Mouse (Mus musculus): ENCODE results near the gene Zpbp2.
A peak's percentile ranks its signal among the peaks of the same experiment; 100 is the strongest.

Gene Zpbp2

DNA sequence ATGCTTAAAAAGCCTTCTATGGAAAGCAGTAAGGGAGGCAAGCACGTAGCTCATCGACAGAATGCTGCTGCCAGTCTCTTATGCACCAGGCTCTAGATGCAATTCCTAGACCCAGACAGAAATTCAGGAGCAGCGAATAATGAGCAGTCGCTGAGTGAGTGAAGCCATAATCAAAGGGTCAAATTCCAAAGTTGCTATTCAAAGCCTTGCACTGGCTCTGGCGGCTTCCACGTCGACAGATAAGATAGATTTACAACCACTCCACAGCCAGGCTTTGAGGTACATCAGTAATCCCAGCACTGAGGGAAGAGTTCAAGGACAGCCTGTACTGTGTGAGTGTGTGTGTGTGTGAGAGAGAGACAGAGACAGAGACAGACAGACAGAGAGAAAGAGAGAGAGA, 10.0 kb downstream of the Zpbp2 start:
- DNase-seq = no peak

GRCm38 (mm10) chr11:98563025-98563424, 12.1 kb downstream of the Zpbp2 start:
- DNase-seq = no peak

DNA sequence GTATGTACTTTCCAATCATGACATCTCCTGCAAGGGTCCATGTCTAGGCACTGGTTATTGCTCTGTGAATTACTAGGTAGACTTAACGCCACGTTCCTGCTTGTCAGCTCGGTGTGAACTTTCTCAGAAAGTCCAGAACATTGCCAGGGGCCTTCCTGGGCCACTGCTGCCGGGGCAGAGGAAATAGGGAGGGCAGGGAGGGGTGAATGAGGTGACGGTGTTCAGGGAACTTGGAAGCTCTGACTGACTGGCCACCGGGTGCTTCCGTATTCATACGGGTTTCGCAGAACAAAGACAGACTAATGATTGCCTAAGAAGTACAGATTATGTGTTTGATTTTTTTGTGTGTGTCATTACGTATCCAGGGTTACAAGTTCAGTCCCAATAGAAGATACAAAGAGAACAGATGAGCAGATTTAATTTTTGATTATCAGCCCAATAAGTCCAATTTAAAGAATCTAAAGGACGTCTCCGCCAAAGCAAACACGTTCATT, 13.1 kb downstream of the Zpbp2 start:
- no peak for DNase-seq

DNA sequence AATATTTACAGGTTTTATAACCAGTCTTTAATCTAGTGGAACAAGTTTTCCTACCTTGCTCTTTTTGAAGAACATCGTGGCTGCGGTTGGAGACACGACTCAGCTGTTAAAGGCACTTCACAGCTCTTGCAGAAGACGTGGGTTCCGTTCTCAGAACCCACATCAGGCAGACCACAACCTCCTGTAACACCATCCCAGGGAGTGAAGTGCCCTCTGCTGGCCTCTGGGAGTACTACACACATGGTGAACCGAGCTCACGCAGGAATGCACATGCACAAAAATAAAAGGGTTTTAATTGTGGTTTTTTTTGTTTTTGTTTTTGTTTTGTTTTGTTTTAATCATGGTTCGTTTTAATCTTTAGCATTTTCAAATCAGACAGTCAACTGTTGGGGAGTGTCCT, 17.4 kb downstream of the Zpbp2 start:
- DNase-seq = no peak

- no peak for DNase-seq
Measured at GRCm38 (mm10) chr11:98569461-98569860, 18.6 kb downstream of the Zpbp2 start.

GRCm38 (mm10) chr11:98577776-98578175, 26.9 kb downstream of the Zpbp2 start:
- DNase-seq = no peak

- no peak for DNase-seq
Measured at GRCm38 (mm10) chr11:98580301-98581121, 29.6 kb downstream of the Zpbp2 start.

DNA sequence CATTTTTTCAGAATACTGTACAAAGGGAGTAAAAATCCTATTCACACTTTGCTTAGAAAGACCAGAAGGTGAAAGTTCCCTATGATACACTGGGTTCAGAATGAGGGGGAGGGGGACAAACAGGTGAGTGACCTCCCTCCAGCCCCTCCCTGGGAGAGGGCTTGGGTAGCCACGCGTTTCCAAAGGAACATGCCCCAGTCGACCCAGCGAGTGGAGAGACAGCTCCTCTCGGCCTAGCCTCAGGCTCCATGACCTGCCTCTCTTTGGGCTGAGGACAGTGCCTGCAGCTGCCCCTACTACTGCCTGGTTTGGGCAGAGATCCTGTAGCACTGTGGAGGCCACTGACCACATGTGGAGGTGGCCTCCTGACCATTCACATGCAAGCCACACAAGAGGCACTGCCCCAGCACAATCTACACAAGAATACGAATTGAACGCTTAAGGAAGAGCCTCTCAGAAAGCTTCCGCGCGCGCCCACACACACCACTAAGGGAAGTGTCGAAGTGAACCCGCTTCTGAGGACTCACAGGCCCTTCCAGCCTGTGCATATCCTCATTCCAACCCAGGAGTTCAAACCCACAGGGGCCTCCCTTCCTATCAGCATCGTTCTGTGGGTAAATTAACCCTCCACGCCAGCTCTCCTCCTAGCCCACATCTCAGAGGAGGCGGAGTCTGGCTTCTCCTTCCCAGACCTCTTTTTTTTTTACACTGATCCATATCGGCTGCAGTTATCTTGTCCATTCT, 30.6 kb downstream of the Zpbp2 start:
- no peak for DNase-seq

DNA sequence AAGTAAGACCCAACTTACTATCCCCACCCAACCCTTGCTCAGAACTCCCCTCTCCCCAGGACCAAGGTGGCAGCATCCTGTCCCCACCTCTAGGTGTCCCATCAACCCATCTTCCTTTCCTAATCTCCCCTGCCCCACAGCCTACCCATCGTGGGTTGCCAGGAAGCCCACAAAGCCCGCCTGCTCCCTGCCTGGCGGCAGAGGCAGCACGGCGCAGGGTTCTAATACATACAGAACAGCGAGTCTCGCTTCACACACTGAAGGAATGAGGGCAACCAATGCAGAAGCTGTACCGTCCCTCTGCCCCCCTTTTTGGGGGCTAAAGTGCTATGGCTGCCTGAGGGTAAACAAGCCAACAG, 31.1 kb downstream of the Zpbp2 start:
- no peak for DNase-seq

DNA sequence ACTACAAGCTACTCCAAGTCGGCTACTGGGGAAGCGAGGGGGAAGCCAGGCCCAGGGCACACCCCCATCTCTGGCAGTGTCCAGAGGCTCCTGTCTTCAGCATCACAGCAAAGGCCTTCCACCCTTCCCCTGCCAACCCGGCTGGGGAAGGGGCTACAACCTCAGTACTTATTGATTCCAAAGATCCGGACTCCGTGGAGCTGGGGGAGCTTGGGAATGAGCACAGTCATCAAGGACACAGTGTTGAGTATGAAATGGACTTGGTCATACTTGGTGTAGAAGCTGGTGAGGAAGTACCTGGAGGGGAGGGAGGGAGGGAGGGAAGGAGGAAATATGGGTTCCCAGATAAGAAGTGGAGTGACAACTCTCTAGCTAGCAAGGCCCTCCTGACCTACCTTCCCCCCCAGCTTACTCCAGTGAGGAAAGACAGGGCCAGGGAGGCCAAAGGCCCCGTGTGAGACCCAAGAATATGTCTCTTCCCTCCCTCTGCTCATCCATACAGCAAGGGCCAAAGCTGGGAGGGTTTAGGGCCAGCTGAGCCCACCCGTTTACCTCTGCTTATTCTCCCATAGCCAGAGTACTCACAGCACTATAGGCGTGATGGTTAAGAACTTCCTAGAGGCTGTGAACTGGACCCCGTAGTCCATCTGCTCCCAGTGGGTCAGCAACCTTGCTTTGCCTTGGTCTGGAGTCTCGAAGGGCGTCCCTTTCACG, 31.8 kb downstream of the Zpbp2 start:
- no peak for DNase-seq

- no peak for DNase-seq
Measured at GRCm38 (mm10) chr11:98583265-98583552, 32.3 kb downstream of the Zpbp2 start.

DNA sequence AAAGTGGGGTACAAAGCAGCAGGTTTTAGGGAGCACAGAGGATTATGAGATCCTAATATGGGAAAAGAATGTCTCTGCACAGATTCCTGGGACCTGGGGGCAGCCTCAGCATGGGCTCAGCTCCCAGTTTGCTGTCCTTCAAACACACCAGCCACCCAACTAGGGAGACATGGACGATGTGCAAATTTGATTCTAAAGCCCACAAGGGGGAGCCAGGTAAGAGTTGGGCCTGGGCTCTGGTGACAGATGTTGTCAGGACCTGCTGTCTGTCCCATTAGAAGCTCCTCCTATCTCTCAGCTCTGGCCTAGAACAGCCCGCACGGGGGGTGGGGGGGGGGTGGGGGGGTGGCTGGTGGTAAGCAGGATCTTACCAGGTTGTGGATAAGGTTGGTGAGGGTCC, 32.7 kb downstream of the Zpbp2 start:
- DNase-seq = no peak

- no peak for DNase-seq
Measured at GRCm38 (mm10) chr11:98584146-98584545, 33.2 kb downstream of the Zpbp2 start.

DNA sequence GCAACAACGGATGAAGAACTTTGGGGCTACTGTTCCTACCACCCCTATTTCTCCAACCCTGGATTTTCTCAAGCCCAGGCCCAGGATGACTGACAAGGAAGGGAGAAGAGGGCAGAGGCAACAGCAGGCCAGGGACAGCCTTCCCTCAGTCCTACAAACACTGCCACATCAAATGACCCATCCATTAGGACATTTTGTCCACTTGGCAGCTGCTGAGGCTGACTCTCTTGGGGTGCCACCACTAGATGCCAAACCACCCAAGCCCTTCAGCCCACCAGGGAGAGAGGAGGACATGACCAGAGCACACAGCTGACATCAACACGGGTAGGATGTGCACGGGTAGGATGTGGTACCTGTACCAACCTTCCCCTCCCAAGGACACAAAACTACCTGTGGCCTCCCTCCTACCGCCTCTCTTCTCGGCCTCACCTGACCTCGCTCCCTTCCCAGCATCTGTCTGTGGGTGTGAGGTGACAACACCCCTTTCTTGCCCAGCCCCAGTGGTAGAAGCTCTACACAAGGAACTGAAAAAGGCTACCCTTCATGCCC, 33.8 kb downstream of the Zpbp2 start:
- DNase-seq = no peak

- DNase-seq = peak; percentile 15
Measured at GRCm38 (mm10) chr11:98586087-98586891, 35.4 kb downstream of the Zpbp2 start.

GRCm38 (mm10) chr11:98586892-98587563, 36.1 kb downstream of the Zpbp2 start, which contains the start of gene Ormdl3:
TSS of gene Ormdl3 (minus strand) at chr11:98587368.
- DNase-seq = peak; percentile 99

DNA sequence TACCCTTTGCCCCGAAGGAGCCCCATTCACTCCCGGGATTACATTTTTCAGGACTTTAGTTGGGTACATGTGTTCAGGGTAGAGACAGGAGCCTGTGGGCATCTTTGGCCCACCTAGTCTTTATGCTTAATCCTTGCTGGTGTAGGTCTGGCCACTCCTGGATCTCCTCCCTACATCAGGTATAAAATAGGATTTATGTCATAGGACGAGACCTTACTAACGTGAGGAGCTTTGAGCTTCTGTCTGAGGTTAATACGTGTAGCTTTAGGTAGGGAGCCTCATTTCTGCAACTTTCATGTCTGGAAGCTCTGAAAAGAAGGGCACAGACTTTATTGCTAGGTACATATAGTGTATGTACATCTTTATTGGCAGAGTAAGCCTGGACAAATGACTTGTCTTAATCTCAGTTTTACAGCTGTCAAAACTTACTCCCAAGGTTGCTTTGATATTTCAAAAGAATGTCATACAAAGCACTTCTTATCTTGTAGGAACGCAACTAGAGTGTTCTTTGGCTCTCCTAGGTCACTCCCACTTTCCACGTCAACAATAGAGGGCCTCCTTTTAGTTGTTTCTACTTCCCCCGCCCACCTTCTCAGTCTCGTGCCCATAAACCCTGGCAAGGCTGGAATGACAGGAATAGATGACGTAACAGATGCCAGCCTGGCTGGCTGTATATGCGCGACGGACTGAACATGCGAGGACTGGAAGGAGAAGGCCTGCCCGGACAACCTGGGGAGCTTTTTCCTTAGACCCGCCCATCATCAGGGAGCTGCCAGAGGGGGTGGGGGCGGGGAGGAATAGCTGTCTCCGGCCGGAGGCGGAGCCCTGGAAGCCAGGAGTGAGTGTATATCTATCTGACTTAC, 37.0 kb downstream of the Zpbp2 start:
- peak; percentile 97 for DNase-seq

GRCm38 (mm10) chr11:98588833-98589281, 38.0 kb downstream of the Zpbp2 start:
- peak; percentile 44 for DNase-seq

- DNase-seq = no peak
Measured at GRCm38 (mm10) chr11:98589306-98589705, 38.4 kb downstream of the Zpbp2 start.

GRCm38 (mm10) chr11:98590548-98591445, 39.9 kb downstream of the Zpbp2 start:
- DNase-seq = no peak

Measured in lung, postnatal 36 days (tissue).